Mouse (Mus musculus): ENCODE data around the gene Cdk5rap2. TPM values are rescaled to one million over a fixed set of nuclear protein-coding genes. Genes with fewer than 3 reads are reported as not detected.

Gene Cdk5rap2
- total and polyA plus RNA-seq, 3 experiments = 10.5 to 15.4 TPM; not detected in 1

- TF ChIP-seq TAL1 (IDR thresholded peaks at IDR 0.05; ENCODE audit: low read length) = no peak
- no peak for TF ChIP-seq GATA1 (IDR thresholded peaks at IDR 0.05; ENCODE audit: low read depth, low read length)
- no peaks in the 10 kb centered on the region for H3K4me1 ChIP-seq (ENCODE audit: control insufficient read depth in 1 of 2, insufficient read depth in 2 of 2, low read length in 2 of 2)
- DNase-seq (ENCODE audit: low read depth, low spot score) = peak; percentile 37
- H3K79me2 ChIP-seq (ENCODE audit: control insufficient read depth, insufficient read depth, low read length, poor library complexity) = peaks cover 8% of the 10 kb centered on the region
- H3K27ac ChIP-seq (ENCODE audit: control insufficient read depth, low read depth, low read length) = no peak overlapping the region; the same call in 1 of the 2 replicates
- peak overlapping the region; percentile 67 to 99 for H3K4me3 ChIP-seq (ENCODE audit: control insufficient read depth in 1 of 2, insufficient read depth in 1 of 2, low read depth in 2 of 2, low read length in 2 of 2)
- peaks cover 0 to 7% of the 10 kb centered on the region in 2 experiments; a peak in 2 of 4 replicates for H3K36me3 ChIP-seq (ENCODE audit: control insufficient read depth in 1 of 2, insufficient read depth in 2 of 2, low read length in 2 of 2)
- H3K9ac ChIP-seq (ENCODE audit: control insufficient read depth, low read depth, low read length, poor library complexity, severe bottlenecking) = peak overlapping the region; percentile 83
- no peaks in the 10 kb centered on the region; a peak in 1 of 4 replicates for H3K27me3 ChIP-seq (ENCODE audit: control insufficient read depth in 1 of 2, insufficient read depth in 2 of 2, low read length in 2 of 2)
- H3K9me3 ChIP-seq (replicated peaks; ENCODE audit: insufficient read depth, low read length) = no peaks in the 10 kb centered on the region
Observed at GRCm38 (mm10) chr4:70409456-70409855, 787 bp downstream of the Cdk5rap2 start.

- H3K9ac ChIP-seq (ENCODE audit: control insufficient read depth, low read depth, low read length, poor library complexity, severe bottlenecking) = no peak overlapping the region
- H3K27ac ChIP-seq (ENCODE audit: control insufficient read depth, low read depth, low read length) = no peak overlapping the region
- H3K36me3 ChIP-seq (ENCODE audit: control insufficient read depth in 1 of 2, insufficient read depth in 2 of 2, low read length in 2 of 2) = peaks cover 0 to 2% of the 10 kb centered on the region in 2 experiments; a peak in 1 of 4 replicates
- no peak for TF ChIP-seq MEF2A (IDR thresholded peaks at IDR 0.05; ENCODE audit: extremely low read depth, insufficient replicate concordance, low read depth, low read length, poor library complexity, severe bottlenecking)
- no peak for TF ChIP-seq POLR2AphosphoS2 (IDR thresholded peaks at IDR 0.05; ENCODE audit: low read length)
- no peak for TF ChIP-seq SIN3A (IDR thresholded peaks at IDR 0.05; ENCODE audit: low read length)
- TF ChIP-seq MXI1 (IDR thresholded peaks at IDR 0.05; ENCODE audit: low read depth, low read length) = no peak
- no peak for TF ChIP-seq TCF12 (IDR thresholded peaks at IDR 0.05; ENCODE audit: low read depth, low read length)
- TF ChIP-seq ETS1 (IDR thresholded peaks at IDR 0.05; ENCODE audit: low read depth, low read length) = no peak
- no peak for TF ChIP-seq ZC3H11A (IDR thresholded peaks at IDR 0.05; ENCODE audit: low read depth, low read length)
- no peak for TF ChIP-seq ZKSCAN1 (IDR thresholded peaks at IDR 0.05; ENCODE audit: low read depth, low read length)
- no peak for TF ChIP-seq TBP (IDR thresholded peaks at IDR 0.05; ENCODE audit: low read depth, low read length)
- TF ChIP-seq SMC3 (IDR thresholded peaks at IDR 0.05; ENCODE audit: low read depth, low read length) = no peak
- TF ChIP-seq JUND (IDR thresholded peaks at IDR 0.05; ENCODE audit: low read depth, low read length) = no peak
- TF ChIP-seq CHD1 (IDR thresholded peaks at IDR 0.05; ENCODE audit: low read depth, low read length) = no peak
- no peak for TF ChIP-seq MYB (IDR thresholded peaks at IDR 0.05; ENCODE audit: low read depth, low read length)
- no peak for TF ChIP-seq BHLHE40 (IDR thresholded peaks at IDR 0.05; ENCODE audit: borderline replicate concordance, low read depth, low read length)
- TF ChIP-seq USF1 (IDR thresholded peaks at IDR 0.05; ENCODE audit: low read depth, low read length) = no peak
- H3K79me2 ChIP-seq (ENCODE audit: control insufficient read depth, insufficient read depth, low read length, poor library complexity) = no peaks in the 10 kb centered on the region
- peaks cover 0 to 3% of the 10 kb centered on the region in 2 experiments; a peak in 1 of 4 replicates for H3K4me1 ChIP-seq (ENCODE audit: control insufficient read depth in 1 of 2, insufficient read depth in 2 of 2, low read length in 2 of 2)
- H3K27me3 ChIP-seq (ENCODE audit: control insufficient read depth in 1 of 2, insufficient read depth in 2 of 2, low read length in 2 of 2) = no peaks in the 10 kb centered on the region
- no peak overlapping the region for H3K4me3 ChIP-seq (ENCODE audit: control insufficient read depth in 1 of 2, insufficient read depth in 1 of 2, low read depth in 2 of 2, low read length in 2 of 2)
- H3K9me3 ChIP-seq (replicated peaks; ENCODE audit: insufficient read depth, low read length) = no peaks in the 10 kb centered on the region
- DNase-seq (ENCODE audit: low read depth, low spot score) = no peak
Observed at GRCm38 (mm10) chr4:70402109-70402819, 8.0 kb downstream of the Cdk5rap2 start.

Data from MEL (cell line).